Mouse (Mus musculus) stomach, embryonic 14.5 days (tissue): Measurements from ENCODE around the gene Gm45713. TPM values are rescaled to one million over a fixed set of nuclear protein-coding genes. Genes with fewer than 3 reads are reported as not detected.

Experiments
- ATAC-seq: fragments of 200-750 bp; cut with Nextera tagmentation; 2 replicates; pipeline ENCODE4 v1.8.0; 2017; ENCODE audit warnings: low read depth, moderate TSS enrichment; ENCODE audit not compliant: insufficient number of reproducible peaks, insufficient read depth, low FRiP score
- H3K27ac ChIP-seq: fragments of 300-500 bp; sonication (generic); 2 replicates; pipeline ENCODE4 v1.5.1; 2014; ENCODE audit warnings: mild to moderate bottlenecking, low read length, moderate library complexity, mixed read lengths
- H3K27me3 ChIP-seq: fragments of 300-500 bp; sonication (generic); 2 replicates; pipeline ENCODE4 v1.6.1; 2014; ENCODE audit warnings: low read length, control low read depth, mixed read lengths; ENCODE audit not compliant: control insufficient read depth, insufficient read depth
- H3K36me3 ChIP-seq: fragments of 300-500 bp; sonication (generic); 2 replicates; pipeline ENCODE4 v1.6.1; 2014; ENCODE audit warnings: mild to moderate bottlenecking, control low read depth, low read length, moderate library complexity, mixed read lengths; ENCODE audit not compliant: control insufficient read depth, insufficient read depth
- H3K4me1 ChIP-seq: fragments of 300-500 bp; sonication (generic); 2 replicates; pipeline ENCODE4 v1.6.1; 2014; ENCODE audit warnings: low read length, control low read depth, mixed read lengths; ENCODE audit not compliant: control insufficient read depth, insufficient read depth
- H3K4me2 ChIP-seq: fragments of 300-500 bp; sonication (generic); replicated peaks from 2 replicates; pipeline ENCODE4 v1.6.1; 2014; ENCODE audit warnings: low read depth, low read length, control low read depth
- H3K4me3 ChIP-seq: fragments of 300-500 bp; sonication (generic); 2 replicates; pipeline ENCODE4 v1.5.1; 2014; ENCODE audit warnings: low read depth, low read length, control low read depth
- H3K9ac ChIP-seq: fragments of 300-500 bp; sonication (generic); replicated peaks from 2 replicates; pipeline ENCODE4 v1.6.1; 2014; ENCODE audit warnings: low read depth, mild to moderate bottlenecking, control low read depth, low read length, moderate library complexity, mixed read lengths
- H3K9me3 ChIP-seq: fragments of 300-500 bp; sonication (generic); 2 replicates; pipeline ENCODE4 v1.6.1; 2016; ENCODE audit warnings: low read depth, low read length, control low read depth; ENCODE audit not compliant: control insufficient read depth
- WGBS: fragments of 180-500 bp; shearing (Covaris S2); extraction: QIAGEN DNeasy Blood & Tissue Kit; methylation state at CpG from one replicate; pipeline ENCODE4 v1.1.7; 2014; 5-methylcytosine and 5-hydroxymethylcytosine counted together
- microRNA counts: library from miRNA; unstranded; fragments of <30 nt; microRNA quantifications from one replicate; lab custom pipeline; 2016
- microRNA-seq: library from miRNA; unstranded; fragments of <30 nt; microRNA quantifications from one replicate; pipeline ENCODE4, GENCODE M21; 2016
- polyA plus RNA-seq: library from polyadenylated mRNA; unstranded; fragments of >200 nt; fragmentation: Nextera tagmentation; extraction: Ambion mirVana; gene quantifications from 2 replicates; pipeline ENCODE4 v1.2.1, GENCODE M21; 2014

Gene Gm45713
- polyA plus RNA-seq, 1 experiment from 2014 or later, result 0.65 TPM

DNA sequence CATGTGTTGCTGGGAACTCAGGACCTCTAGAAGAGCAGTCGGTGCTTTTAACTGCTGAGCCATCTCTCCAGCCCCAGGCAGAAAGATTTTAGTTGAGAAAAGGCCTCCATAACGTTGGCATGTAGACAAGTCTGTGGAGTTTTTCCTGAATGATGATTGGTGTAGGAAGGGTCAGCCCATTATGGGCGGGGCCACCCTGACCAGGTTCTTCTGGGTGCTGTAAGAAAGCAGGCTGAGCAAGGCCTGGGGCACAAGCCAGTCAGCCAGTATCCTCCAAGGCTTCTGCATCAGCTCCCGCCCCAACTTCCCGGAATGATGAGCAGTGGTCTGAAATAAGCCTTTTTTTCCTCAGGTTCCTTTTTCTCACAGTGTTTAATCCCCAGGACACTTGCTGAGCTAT is 55.0 kb downstream of the Gm45713 start:
- WGBS, result 54% methylated on average over 5 of the region's 5 CpGs
- H3K9me3 ChIP-seq, result no peaks in the 10 kb centered on the region
- H3K36me3 ChIP-seq, result peaks cover 36% of the 10 kb centered on the region
- no peaks in the 10 kb centered on the region for H3K27me3 ChIP-seq
- no peak overlapping the region for H3K4me3 ChIP-seq
- no peak overlapping the region for H3K9ac ChIP-seq
- no peak overlapping the region for H3K27ac ChIP-seq
- H3K4me2 ChIP-seq, result no peak overlapping the region
- no peak for ATAC-seq
- H3K4me1 ChIP-seq, result no peaks in the 10 kb centered on the region

- no peak overlapping the region for H3K9ac ChIP-seq
- no peak overlapping the region for H3K27ac ChIP-seq
- ATAC-seq, result 0 out of 2 replicates have a peak, but pooled peaks have one; percentile 34
- no peaks in the 10 kb centered on the region for H3K4me1 ChIP-seq
- no peaks in the 10 kb centered on the region for H3K9me3 ChIP-seq
- H3K36me3 ChIP-seq, result peaks cover 28% of the 10 kb centered on the region
- H3K4me3 ChIP-seq, result no peak overlapping the region
- no peak overlapping the region for H3K4me2 ChIP-seq
- no peaks in the 10 kb centered on the region for H3K27me3 ChIP-seq
- WGBS, result 1% methylated on average over 10 of the region's 10 CpGs
These were observed 56.2 kb downstream of the Gm45713 start for GRCm38 (mm10) chr7:45079856-45080255.

DNA sequence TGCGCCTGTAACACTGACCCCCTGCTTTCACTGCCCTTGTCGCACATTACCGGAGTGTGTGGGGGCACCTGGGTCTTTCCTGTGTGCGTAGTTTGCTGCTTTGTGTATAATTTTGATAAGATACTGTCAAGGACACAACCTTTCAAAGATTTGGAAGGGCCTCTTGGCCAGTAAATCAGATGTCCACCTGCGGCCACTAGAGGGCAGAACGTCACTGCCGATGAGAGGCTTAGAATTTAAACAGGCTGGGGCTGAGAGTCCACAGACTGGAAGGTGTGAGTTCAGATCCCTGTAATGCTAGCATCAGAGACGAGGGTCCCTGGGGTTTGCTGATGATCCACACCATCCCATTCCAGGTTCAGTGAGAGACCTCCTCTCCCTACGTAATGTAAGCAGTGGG is 57.5 kb downstream of the Gm45713 start:
- no peak; the same call in 1 of the 2 replicates for ATAC-seq
- no peak overlapping the region for H3K4me3 ChIP-seq
- H3K4me1 ChIP-seq, result no peaks in the 10 kb centered on the region
- 33% methylated on average over 9 of the region's 9 CpGs for WGBS
- H3K4me2 ChIP-seq, result no peak overlapping the region
- H3K27ac ChIP-seq, result no peak overlapping the region
- no peak overlapping the region for H3K9ac ChIP-seq
- H3K27me3 ChIP-seq, result no peaks in the 10 kb centered on the region
- H3K9me3 ChIP-seq, result no peaks in the 10 kb centered on the region
- peaks cover 20% of the 10 kb centered on the region for H3K36me3 ChIP-seq

GRCm38 (mm10) chr7:45077829-45078228 is 58.2 kb downstream of the Gm45713 start:
- H3K4me1 ChIP-seq, result no peaks in the 10 kb centered on the region
- no peak overlapping the region for H3K4me2 ChIP-seq
- no peak overlapping the region for H3K4me3 ChIP-seq
- 91% methylated on average over 2 of the region's 2 CpGs for WGBS
- no peaks in the 10 kb centered on the region for H3K9me3 ChIP-seq
- H3K36me3 ChIP-seq, result peaks cover 14% of the 10 kb centered on the region
- H3K9ac ChIP-seq, result no peak overlapping the region
- ATAC-seq, result no peak
- no peaks in the 10 kb centered on the region for H3K27me3 ChIP-seq
- H3K27ac ChIP-seq, result no peak overlapping the region

GRCm38 (mm10) chr7:45077322-45077721 is 58.7 kb downstream of the Gm45713 start:
- Histone ChIP-seq H3K27me3 (no peaks in the 10 kb centered on the region), H3K36me3 (peaks cover 8% of the 10 kb centered on the region), H3K27ac (no peak overlapping the region), H3K4me2 (no peak overlapping the region), H3K9ac (no peak overlapping the region), H3K4me1 (no peaks in the 10 kb centered on the region), H3K4me3 (no peak overlapping the region), H3K9me3 (no peaks in the 10 kb centered on the region)
- no peak for ATAC-seq
- WGBS, result 88% methylated on average over 14 of the region's 14 CpGs

DNA sequence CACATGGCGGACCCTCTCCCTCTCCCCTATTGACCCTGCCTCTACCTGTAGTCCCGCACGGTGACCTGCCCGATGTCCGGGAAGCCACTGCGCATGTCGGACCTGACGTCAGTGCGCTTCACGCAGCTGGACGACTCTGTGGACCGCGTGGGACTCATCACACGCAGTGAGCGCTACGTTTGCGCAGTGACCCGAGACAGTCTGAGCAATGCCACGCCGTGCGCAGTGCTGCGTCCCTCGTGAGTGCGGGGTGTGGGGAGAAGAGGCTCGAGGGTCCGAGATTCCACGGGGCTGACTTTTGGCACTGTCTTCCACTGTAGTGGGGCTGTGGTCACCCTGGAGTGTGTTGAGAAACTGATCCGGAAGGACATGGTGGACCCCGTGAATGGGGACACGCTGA is 59.5 kb downstream of the Gm45713 start:
- Histone ChIP-seq H3K36me3 (peaks cover 7% of the 10 kb centered on the region), H3K4me2 (no peak overlapping the region), H3K9me3 (no peaks in the 10 kb centered on the region), H3K27me3 (no peaks in the 10 kb centered on the region), H3K4me3 (no peak overlapping the region), H3K9ac (no peak overlapping the region), H3K27ac (no peak overlapping the region), H3K4me1 (no peaks in the 10 kb centered on the region)
- WGBS, result 87% methylated on average over 30 of the region's 30 CpGs
- ATAC-seq, result no peak

MicroRNAs within 50 kb of the gene (microRNA counts, 519-probe panel; counts per million panel counts)
- 2,421 counts per million, percentile 39 among the panel's probes with 10 or more counts for microRNA mmu-miR-150 (lab: Ali Mortazavi, UCI)

Small RNA genes within 50 kb of the gene (microRNA-seq; reads per million reads assigned to microRNA genes)
- gene Mir150 (16.6 reads per million, percentile 25 among the genes with 10 or more reads in this experiment), gene Mir5121 (17.7 reads per million, percentile 26 among the genes with 10 or more reads in this experiment), gene Mir7055 (not detected)

Other genes with a start within 250 kb of the Gm45713 start
- gene Med25, start 243.5 kb downstream of the Gm45713 start, polyA plus RNA-seq, result 65.2 and 79.4 TPM in 2 replicates
- 25.8 and 26.4 TPM in 2 replicates for gene Fuz, start 240.2 kb downstream of the Gm45713 start, polyA plus RNA-seq
- gene Ap2a1, start 206.7 kb downstream of the Gm45713 start, polyA plus RNA-seq, result 67.3 and 72.1 TPM in 2 replicates
- 0.17 TPM in 2 replicates for gene Tsks, start 193.0 kb downstream of the Gm45713 start, polyA plus RNA-seq
- 24.7 and 25.0 TPM in 2 replicates for gene Cpt1c, start 161.4 kb downstream of the Gm45713 start, polyA plus RNA-seq
- 165 and 186 TPM in 2 replicates for gene Prmt1, start 149.7 kb downstream of the Gm45713 start, polyA plus RNA-seq
- gene Irf3, start 138.6 kb downstream of the Gm45713 start, polyA plus RNA-seq, result 89.2 and 96.0 TPM in 2 replicates
- 60.6 and 62.9 TPM in 2 replicates for gene Bcl2l12, start 137.5 kb downstream of the Gm45713 start, polyA plus RNA-seq
- gene Scaf1, start 119.9 kb downstream of the Gm45713 start, polyA plus RNA-seq, result 48.9 and 49.8 TPM in 2 replicates
- 71.0 and 75.0 TPM in 2 replicates for gene Rras, start 118.3 kb downstream of the Gm45713 start, polyA plus RNA-seq
- gene Prr12, start 83.3 kb downstream of the Gm45713 start, polyA plus RNA-seq, result 13.7 and 17.8 TPM in 2 replicates
- 58.9 and 63.6 TPM in 2 replicates for gene Nosip, start 73.8 kb downstream of the Gm45713 start, polyA plus RNA-seq
- 20.7 and 20.9 TPM in 2 replicates for gene Prrg2, start 73.6 kb downstream of the Gm45713 start, polyA plus RNA-seq
- 418 and 432 TPM in 2 replicates for gene Rcn3, start 44.0 kb downstream of the Gm45713 start, polyA plus RNA-seq
- 78.6 and 79.9 TPM in 2 replicates for gene Fcgrt, start 32.4 kb downstream of the Gm45713 start, polyA plus RNA-seq
- gene Rps11, start 11.8 kb downstream of the Gm45713 start, polyA plus RNA-seq, result 1,682 and 1,777 TPM in 2 replicates
- 1,622 and 1,649 TPM in 2 replicates for gene Rpl13a, start 7.5 kb downstream of the Gm45713 start, polyA plus RNA-seq
- gene Flt3l, start 201 bp upstream of the Gm45713 start, polyA plus RNA-seq, result 2.1 and 2.9 TPM in 2 replicates
- gene Pih1d1, start 18.1 kb upstream of the Gm45713 start, polyA plus RNA-seq, result 103 and 114 TPM in 2 replicates
- 43.4 and 54.1 TPM in 2 replicates for gene Aldh16a1, start 18.4 kb upstream of the Gm45713 start, polyA plus RNA-seq
- 0.20 TPM in 1 of 2 replicates, not detected in the other for gene Slc17a7, start 27.7 kb upstream of the Gm45713 start, polyA plus RNA-seq
- gene Gfy, start 43.3 kb upstream of the Gm45713 start, polyA plus RNA-seq, result not detected in 2 replicates
- gene Pth2, start 44.8 kb upstream of the Gm45713 start, polyA plus RNA-seq, result not detected in 2 replicates
- gene Ccdc155, start 68.7 kb upstream of the Gm45713 start, polyA plus RNA-seq, result 0.22 and 0.55 TPM in 2 replicates
- gene Dkkl1, start 75.9 kb upstream of the Gm45713 start, polyA plus RNA-seq, result 0.45 and 1.2 TPM in 2 replicates
- gene Tead2, start 79.5 kb upstream of the Gm45713 start, polyA plus RNA-seq, result 155 and 167 TPM in 2 replicates
- 2.2 and 3.5 TPM in 2 replicates for gene Cd37, start 102.9 kb upstream of the Gm45713 start, polyA plus RNA-seq
- gene Slc6a16, start 104.9 kb upstream of the Gm45713 start, polyA plus RNA-seq, result not detected in 2 replicates
- gene Slc6a21, start 141.3 kb upstream of the Gm45713 start, polyA plus RNA-seq, result not detected in 2 replicates
- gene Trpm4, start 197.5 kb upstream of the Gm45713 start, polyA plus RNA-seq, result 18.3 and 23.5 TPM in 2 replicates
- gene Hrc, start 199.1 kb upstream of the Gm45713 start, polyA plus RNA-seq, result 0.78 and 1.8 TPM in 2 replicates
- gene Ppfia3, start 230.8 kb upstream of the Gm45713 start, polyA plus RNA-seq, result 5.2 and 6.1 TPM in 2 replicates
- gene Lin7b, start 234.4 kb upstream of the Gm45713 start, polyA plus RNA-seq, result 4.2 and 5.1 TPM in 2 replicates